Mouse (Mus musculus) liver, embryonic 14.5 days (tissue): ENCODE measurements around the gene Defb41. TPM values are rescaled to one million over a fixed set of nuclear protein-coding genes. Genes with fewer than 3 reads are reported as not detected.

Experiments
- ATAC-seq: fragments of 200-750 bp; cut with Nextera tagmentation; 2 replicates; pipeline ENCODE4 v1.8.0; 2017; ENCODE audit warnings: moderate number of reproducible peaks, mild to moderate bottlenecking, moderate library complexity; ENCODE audit not compliant: insufficient read depth
- DNase-seq, 3 experiments: peaks; one replicate each; pipeline ENCODE4 v3.0.0-alpha.2; 2012 to 2013; ENCODE audit warnings: low read depth in 3 of 3, low spot score in 3 of 3
- H3K27ac ChIP-seq: fragments of 300-500 bp; sonication (generic); 2 replicates; pipeline ENCODE4 v1.5.1; 2014; ENCODE audit warnings: moderate library complexity, mild to moderate bottlenecking, control low read depth, inconsistent platforms
- H3K27me3 ChIP-seq: fragments of 300-500 bp; sonication (generic); 2 replicates; pipeline ENCODE4 v1.6.1; 2014; ENCODE audit warnings: mild to moderate bottlenecking, low read length, moderate library complexity; ENCODE audit not compliant: control insufficient read depth, insufficient read depth
- H3K36me3 ChIP-seq: fragments of 300-500 bp; sonication (generic); replicated peaks from 2 replicates; pipeline ENCODE4 v1.6.1; 2014; ENCODE audit warnings: low read depth; ENCODE audit not compliant: control insufficient read depth, insufficient read depth
- H3K4me1 ChIP-seq, 2 experiments: fragments of 200-500 bp in 1 of 2; fragments of 300-500 bp in 1 of 2; sonication (generic) in 1 of 2; replicated peaks; 2 replicates each; pipeline ENCODE4 v1.6.1; 2012 to 2014; ENCODE audit warnings: antibody characterized with exemption in 1 of 2, inconsistent platforms in 1 of 2, low read length in 1 of 2; ENCODE audit not compliant: control insufficient read depth in 2 of 2, insufficient read depth in 2 of 2
- H3K4me2 ChIP-seq: fragments of 300-500 bp; sonication (generic); 2 replicates; pipeline ENCODE4 v1.6.1; 2014; ENCODE audit warnings: low read depth, mild to moderate bottlenecking, control low read depth, moderate library complexity
- H3K4me3 ChIP-seq, 2 experiments: fragments of 200-500 bp in 1 of 2; fragments of 300-500 bp in 1 of 2; sonication (generic) in 1 of 2; 2 replicates each; pipeline ENCODE4 v1.5.1; 2012 to 2014; ENCODE audit warnings: low read depth in 2 of 2, low read length in 2 of 2, mild to moderate bottlenecking in 2 of 2, control low read depth in 1 of 2, inconsistent platforms in 1 of 2, moderate library complexity in 1 of 2; ENCODE audit not compliant: insufficient read depth in 1 of 2
- H3K9ac ChIP-seq: fragments of 300-500 bp; sonication (generic); replicated peaks from 2 replicates; pipeline ENCODE4 v1.6.1; 2014; ENCODE audit warnings: mild to moderate bottlenecking, control low read depth, moderate library complexity
- H3K9me3 ChIP-seq: fragments of 300-500 bp; sonication (generic); 2 replicates; pipeline ENCODE4 v1.6.1; 2016; ENCODE audit warnings: low read length, mixed read lengths; ENCODE audit not compliant: control insufficient read depth
- CTCF ChIP-seq: IDR thresholded peaks from 2 replicates; pipeline ENCODE4 v1.5.1; 2016; ENCODE audit warnings: antibody characterized with exemption, low read depth, control low read depth
- EP300 ChIP-seq: IDR thresholded peaks from 2 replicates; pipeline ENCODE4 v1.6.1; 2016; ENCODE audit warnings: antibody characterized with exemption, low read depth
- WGBS: fragments of 180-500 bp; shearing (Covaris S2); extraction: QIAGEN DNeasy Blood & Tissue Kit; methylation state at CpG from one replicate; pipeline ENCODE4 v1.1.7; 2014; ENCODE audit not compliant: insufficient replicate concordance; 5-methylcytosine and 5-hydroxymethylcytosine counted together
- polyA plus RNA-seq, 2 experiments: library from polyadenylated mRNA; depleted of rRNA in 1 of 2; stranded (reverse) in 1 of 2; unstranded in 1 of 2; fragments of >200 nt; fragmentation: Nextera tagmentation in 1 of 2; extraction: Ambion mirVana in 1 of 2; gene quantifications; 2 replicates each; pipeline versions ENCODE4 v1.2.1 to v1.2.3; 2012 to 2014

The Defb41 gene
- polyA plus RNA-seq (2012; rRNA removed) (not detected in 2 replicates), polyA plus RNA-seq (2014; fragmentation: Nextera tagmentation; extraction: Ambion mirVana) (not detected in 2 replicates)

- H3K4me2 ChIP-seq: no peak within 1 kb of the TSS
- no peak within 1 kb of the TSS for H3K27ac ChIP-seq
- ATAC-seq: no peak
- no peak within 1 kb of the TSS for H3K9ac ChIP-seq
- H3K27me3 ChIP-seq: no peaks in the 10 kb centered on the region
- no peak within 1 kb of the TSS for H3K4me3 ChIP-seq
- no peaks in the 10 kb centered on the region for H3K9me3 ChIP-seq
- no peaks in the 10 kb centered on the region for H3K36me3 ChIP-seq
- no peaks in the 10 kb centered on the region for H3K4me1 ChIP-seq
- TF ChIP-seq EP300 (no peak), CTCF (no peak)
- no peak for DNase-seq
These were observed at the start of gene Defb41 for GRCm38 (mm10) chr1:18265038-18265437. TSS of gene Defb41 (minus strand) at chr1:18265138.

DNA sequence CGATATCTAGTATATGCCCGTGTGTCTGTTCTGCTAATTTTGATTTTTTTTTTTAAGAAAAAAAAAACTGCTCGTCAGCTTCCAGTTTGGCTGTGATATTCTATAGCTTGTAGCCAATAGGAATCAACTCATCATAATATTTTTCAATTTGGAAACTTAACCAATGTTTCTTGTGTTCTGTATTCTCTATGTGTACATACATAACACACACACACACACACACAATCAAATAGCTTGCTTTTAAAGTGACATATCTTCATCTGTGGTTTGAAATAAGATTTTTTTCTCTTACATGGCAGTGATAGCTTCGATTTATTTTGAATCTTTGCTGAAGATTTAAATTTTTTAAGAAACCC lies 43.5 kb upstream of the Defb41 start:
- ATAC-seq: no peak
- WGBS: 57% methylated on average over 4 of the region's 4 CpGs

GRCm38 (mm10) chr1:18307545-18308473 lies 42.9 kb upstream of the Defb41 start:
- Histone ChIP-seq H3K9me3 (no peaks in the 10 kb centered on the region), H3K27ac (no peak overlapping the region), H3K9ac (no peak overlapping the region), H3K4me1 (no peaks in the 10 kb centered on the region), H3K4me2 (no peak overlapping the region), H3K4me3 (no peak overlapping the region), H3K27me3 (no peaks in the 10 kb centered on the region), H3K36me3 (no peaks in the 10 kb centered on the region)
- TF ChIP-seq CTCF: no peak
- no peak for TF ChIP-seq EP300
- DNase-seq (no peak), ATAC-seq (no peak)
- 62% methylated on average over 12 of the region's 12 CpGs for WGBS

More for the DNA sequence above, 43.5 kb upstream of the Defb41 start:
- Histone ChIP-seq H3K27me3 (no peaks in the 10 kb centered on the region), H3K4me3 (no peak overlapping the region), H3K27ac (no peak overlapping the region), H3K4me2 (no peak overlapping the region), H3K9ac (no peak overlapping the region), H3K36me3 (no peaks in the 10 kb centered on the region), H3K9me3 (no peaks in the 10 kb centered on the region), H3K4me1 (no peaks in the 10 kb centered on the region)
- TF ChIP-seq EP300 (no peak), CTCF (no peak)
- DNase-seq: no peak

DNA sequence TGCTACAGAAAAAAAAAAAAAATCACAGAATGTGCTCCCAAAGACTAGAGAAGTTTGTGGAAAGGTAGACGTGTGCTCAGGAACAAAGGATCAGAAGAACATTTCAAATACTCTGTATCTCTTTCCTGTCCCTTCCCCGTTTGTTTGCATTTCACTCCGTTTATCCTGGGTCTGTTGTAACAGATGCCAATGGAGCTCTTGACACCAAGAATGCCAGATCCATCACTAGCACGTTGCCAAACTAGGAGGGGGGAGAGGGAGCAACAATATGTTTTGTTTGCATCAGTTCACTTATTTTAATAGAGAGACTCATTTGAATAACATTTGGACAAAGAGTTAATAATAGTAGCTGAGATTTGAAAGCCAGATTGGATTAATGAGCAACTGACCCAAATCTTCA lies 27.6 kb upstream of the Defb41 start:
- Histone ChIP-seq H3K4me3 (no peak overlapping the region), H3K4me2 (no peak overlapping the region), H3K9ac (no peak overlapping the region), H3K4me1 (no peaks in the 10 kb centered on the region), H3K9me3 (no peaks in the 10 kb centered on the region), H3K27me3 (no peaks in the 10 kb centered on the region), H3K27ac (no peak overlapping the region), H3K36me3 (no peaks in the 10 kb centered on the region)
- WGBS: 26% methylated on average over 4 of the region's 4 CpGs
- no peak for TF ChIP-seq CTCF
- TF ChIP-seq EP300: no peak
- ATAC-seq: no peak
- no peak for DNase-seq

DNA sequence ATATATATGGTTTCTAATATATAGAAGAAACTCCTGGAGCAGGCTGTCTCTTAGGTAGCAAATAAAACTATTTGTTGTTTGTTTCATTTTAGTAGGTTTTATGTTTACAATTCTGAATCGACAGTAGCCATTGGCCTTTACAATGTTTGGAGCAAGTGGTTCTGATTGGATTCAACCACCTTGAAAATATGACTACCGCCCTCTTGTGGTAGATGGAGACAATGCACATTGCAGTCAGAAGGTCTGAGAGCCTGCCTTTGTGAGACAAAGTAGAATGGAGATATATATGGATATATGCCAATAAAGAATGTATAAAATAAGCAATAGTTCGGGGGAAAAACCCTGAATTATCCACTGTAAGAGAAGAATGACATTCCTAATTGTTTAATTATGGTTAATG lies 23.9 kb upstream of the Defb41 start:
- no peak overlapping the region for H3K4me3 ChIP-seq
- DNase-seq: no peak
- H3K9ac ChIP-seq: no peak overlapping the region
- TF ChIP-seq EP300: no peak
- peak; percentile 46; the same call in 1 of the 2 replicates for TF ChIP-seq CTCF
- no peak overlapping the region for H3K27ac ChIP-seq
- H3K27me3 ChIP-seq: no peaks in the 10 kb centered on the region
- no peak overlapping the region for H3K4me2 ChIP-seq
- H3K4me1 ChIP-seq: no peaks in the 10 kb centered on the region
- 25% methylated on average over 3 of the region's 3 CpGs for WGBS
- H3K9me3 ChIP-seq: no peaks in the 10 kb centered on the region
- no peak for ATAC-seq
- no peaks in the 10 kb centered on the region for H3K36me3 ChIP-seq
